Mouse (Mus musculus) ES-E14 (cell line): ENCODE measurements around the gene Cyp4x1. TPM values are rescaled to one million over a fixed set of nuclear protein-coding genes. Genes with fewer than 3 reads are reported as not detected.

Experiments used
- DNase-seq: peaks from one replicate; pipeline ENCODE4 v3.0.0-alpha.2; 2013; ENCODE audit warnings: low read depth, low spot score
- H3K27ac ChIP-seq: 2 replicates; pipeline ENCODE4 v1.5.1; 2012; ENCODE audit warnings: low read depth, mild to moderate bottlenecking, low read length, moderate library complexity, mixed read lengths; ENCODE audit not compliant: poor library complexity, insufficient read depth, severe bottlenecking
- H3K36me3 ChIP-seq: 2 replicates; pipeline ENCODE4 v1.6.1; 2012; ENCODE audit warnings: mild to moderate bottlenecking, low read length, moderate library complexity, mixed read lengths; ENCODE audit not compliant: control insufficient read depth, poor library complexity, insufficient read depth, severe bottlenecking
- H3K4me1 ChIP-seq, 2 experiments: fragments of 150-350 bp in 1 of 2; sonication (generic) in 1 of 2; 2 replicates each; pipeline ENCODE4 v1.6.1; 2012; ENCODE audit warnings: low read length in 2 of 2, mild to moderate bottlenecking in 1 of 2, mixed read lengths in 1 of 2; ENCODE audit not compliant: control insufficient read depth in 2 of 2, insufficient read depth in 2 of 2, poor library complexity in 1 of 2
- H3K4me3 ChIP-seq, 2 experiments: fragments of 150-350 bp in 1 of 2; sonication (generic) in 1 of 2; 2 replicates each; pipeline ENCODE4 v1.5.1; 2012; ENCODE audit warnings: low read length in 2 of 2, low read depth in 1 of 2, mild to moderate bottlenecking in 1 of 2, mixed read lengths in 1 of 2; ENCODE audit not compliant: insufficient read depth in 1 of 2, poor library complexity in 1 of 2, severe bottlenecking in 1 of 2
- H3K9ac ChIP-seq: 2 replicates; pipeline ENCODE4 v1.6.1; 2012; ENCODE audit warnings: low read depth, mild to moderate bottlenecking, low read length, mixed read lengths; ENCODE audit not compliant: poor library complexity, insufficient read depth, severe bottlenecking
- H3K9me3 ChIP-seq: fragments of 150-350 bp; sonication (generic); 2 replicates; pipeline ENCODE4 v1.6.1; 2012; ENCODE audit warnings: low read depth, mild to moderate bottlenecking, low read length; ENCODE audit not compliant: control insufficient read depth, insufficient read depth
- CHD2 ChIP-seq: IDR thresholded peaks from 2 replicates; pipeline ENCODE4 v1.6.1; 2014; ENCODE audit warnings: mild to moderate bottlenecking, low read depth, low read length, inconsistent platforms
- HCFC1 ChIP-seq: IDR thresholded peaks from 2 replicates; pipeline ENCODE4 v1.6.1; 2012; ENCODE audit warnings: low read length, inconsistent platforms, borderline replicate concordance; ENCODE audit not compliant: insufficient read depth
- MAFK ChIP-seq: IDR thresholded peaks from 2 replicates; pipeline ENCODE4 v1.6.1; 2014; ENCODE audit warnings: mild to moderate bottlenecking, low read depth, low read length, inconsistent platforms; ENCODE audit not compliant: insufficient read depth
- ZC3H11A ChIP-seq: IDR thresholded peaks from 2 replicates; pipeline ENCODE4 v1.6.1; 2012; ENCODE audit warnings: low read depth, mild to moderate bottlenecking, inconsistent platforms, low read length, borderline replicate concordance
- ZNF384 ChIP-seq: IDR thresholded peaks from 2 replicates; pipeline ENCODE4 v1.6.1; 2012; ENCODE audit warnings: low read depth, low read length, inconsistent platforms
- in situ Hi-C, 2 experiments: fragments of 600-800 bp; cut with MboI; formaldehyde crosslinking; loops; one replicate each; pipeline ENCODE4 v1.15.1; 2025; ENCODE audit warnings: low sequenced_read_pairs in 2 of 2, inconsistent platforms in 1 of 2; ENCODE audit not compliant: unreplicated experiment in 2 of 2
- total RNA-seq: library from RNA; depleted of rRNA; stranded (reverse); fragments of 300-350 nt; gene quantifications from 2 replicates; pipeline ENCODE4 v1.2.3, GENCODE M21; 2012

Gene Cyp4x1
- total RNA-seq, 1 experiment: 0.36 TPM

DNA sequence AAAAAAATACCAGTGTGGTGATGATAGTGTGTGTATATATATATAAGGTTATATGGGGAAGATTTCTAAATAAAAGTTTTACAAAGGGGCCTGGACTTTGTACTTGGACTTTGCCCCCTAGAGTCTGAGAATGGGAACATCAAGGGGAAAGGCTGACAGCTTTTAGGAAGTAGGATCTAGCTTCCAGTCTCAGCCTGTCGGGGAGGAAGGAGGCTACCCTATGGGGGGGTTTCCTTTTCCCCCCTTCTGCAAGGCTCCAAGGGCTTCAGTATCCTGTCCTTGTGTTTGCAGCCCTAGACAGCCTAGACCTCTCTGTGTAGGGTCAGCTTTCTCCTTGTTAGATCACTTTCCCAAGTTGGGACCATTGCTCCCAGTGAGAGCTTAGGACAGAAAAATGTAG lies 62.4 kb downstream of the Cyp4x1 start:
- in situ Hi-C loops: loop anchor here (25.0 kb wide), 1 partner anchor 866 kb away; the partner anchor contains the start of gene Dmbx1 (in 2 of the 2)
- Histone ChIP-seq H3K9ac (no peak overlapping the region), H3K4me1 (peaks cover 0 to 5% of the 10 kb centered on the region in 2 experiments; a peak in 1 of 4 replicates), H3K36me3 (no peaks in the 10 kb centered on the region), H3K9me3 (no peaks in the 10 kb centered on the region), H3K27ac (no peak overlapping the region), H3K4me3 (no peak overlapping the region)
- TF ChIP-seq ZC3H11A (no peak), ZNF384 (no peak), HCFC1 (no peak), CHD2 (no peak)
- DNase-seq: no peak

DNA sequence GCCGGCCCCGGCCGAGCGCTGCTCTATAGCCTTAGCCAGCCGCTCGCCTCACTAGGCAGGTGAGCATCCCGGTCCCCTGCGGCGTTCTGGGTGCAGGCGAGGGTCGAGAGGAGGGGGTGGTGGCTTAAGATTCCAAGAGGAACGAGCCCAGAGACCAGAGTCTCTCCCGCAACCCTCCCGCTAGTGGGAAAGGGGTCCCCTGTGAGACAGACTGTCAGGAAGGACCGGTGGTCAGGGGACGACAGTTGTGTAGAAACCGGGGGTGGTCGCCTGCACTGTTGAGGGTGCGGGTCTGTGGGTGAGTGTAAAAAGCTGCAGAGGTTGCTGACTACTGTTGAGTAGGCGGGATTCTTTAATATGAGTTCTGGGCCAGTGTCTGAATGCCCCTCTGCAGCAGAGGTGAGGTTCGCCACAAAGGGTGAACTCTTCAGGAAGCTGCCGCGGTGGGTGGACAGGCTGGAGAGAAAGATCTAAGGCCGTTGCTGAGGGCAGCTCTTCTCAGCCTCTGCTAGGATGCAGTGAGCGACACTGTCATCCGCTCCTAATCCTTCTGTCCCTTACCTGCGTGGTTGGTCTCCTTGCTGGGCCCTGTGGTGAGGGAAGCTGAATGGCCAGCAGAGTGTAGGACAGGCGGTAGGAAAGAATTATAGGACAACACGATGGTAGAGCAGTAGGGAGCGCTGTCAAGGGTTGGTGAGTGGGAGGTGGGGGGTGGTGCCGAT lies 70.4 kb downstream of the Cyp4x1 start:
- DNase-seq: no peak
- H3K4me3 ChIP-seq: peak overlapping the region; percentile 45 to 53; a peak in 3 of 4 replicates
- no peak for TF ChIP-seq ZC3H11A
- TF ChIP-seq ZNF384: no peak
- TF ChIP-seq HCFC1: no peak
- TF ChIP-seq MAFK: no peak
- TF ChIP-seq CHD2: no peak
- in situ Hi-C loops: loop anchor here (10.0 to 25.0 kb wide), 2 partner anchors 399 to 874 kb away; partner anchors contain the start of gene Dmbx1 (in 2 of the 2)
- 0 out of 2 replicates have a peak overlapping the region, but pooled peaks have one; percentile 23 for H3K9ac ChIP-seq
- H3K36me3 ChIP-seq: no peaks in the 10 kb centered on the region
- H3K4me1 ChIP-seq: peaks cover 0 to 11% of the 10 kb centered on the region in 2 experiments; a peak in 2 of 4 replicates
- no peak overlapping the region for H3K27ac ChIP-seq
- no peaks in the 10 kb centered on the region for H3K9me3 ChIP-seq

DNA sequence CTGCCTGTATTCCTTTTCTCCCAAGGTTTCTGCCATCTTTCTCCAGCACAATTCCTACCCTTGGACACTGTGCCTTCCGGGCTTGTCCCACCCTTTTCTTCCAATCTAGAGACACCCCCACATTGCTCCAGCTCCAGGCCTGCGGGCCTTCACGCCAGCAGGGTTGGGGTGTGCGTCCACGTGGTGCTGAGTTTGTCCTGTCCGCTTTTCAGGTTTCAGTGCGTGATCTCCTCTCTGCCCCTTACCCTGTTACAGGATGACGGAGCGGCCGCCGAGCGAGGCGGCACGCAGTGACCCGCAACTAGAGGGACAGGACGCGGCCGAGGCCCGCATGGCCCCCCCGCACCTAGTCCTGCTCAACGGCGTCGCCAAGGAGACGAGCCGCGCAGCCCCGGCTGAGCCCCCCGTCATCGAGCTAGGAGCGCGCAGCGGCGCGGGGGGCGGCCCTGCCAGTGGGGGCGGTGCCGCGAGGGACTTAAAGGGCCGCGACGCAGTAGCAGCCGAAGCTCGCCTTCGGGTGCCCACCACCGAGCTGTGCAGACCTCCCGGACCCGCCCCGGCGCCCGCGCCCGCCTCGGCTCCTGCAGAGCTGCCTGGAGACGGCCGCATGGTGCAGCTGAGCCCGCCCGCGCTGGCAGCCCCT lies 71.1 kb downstream of the Cyp4x1 start:
- in situ Hi-C loops: loop anchor here (10.0 to 25.0 kb wide), 2 partner anchors 398 to 874 kb away; partner anchors contain the start of gene Dmbx1 (in 2 of the 2)
- no peak for TF ChIP-seq HCFC1
- no peak for TF ChIP-seq ZC3H11A
- no peak for TF ChIP-seq CHD2
- no peak for TF ChIP-seq ZNF384
- no peak for TF ChIP-seq MAFK
- no peak overlapping the region for H3K27ac ChIP-seq

DNA sequence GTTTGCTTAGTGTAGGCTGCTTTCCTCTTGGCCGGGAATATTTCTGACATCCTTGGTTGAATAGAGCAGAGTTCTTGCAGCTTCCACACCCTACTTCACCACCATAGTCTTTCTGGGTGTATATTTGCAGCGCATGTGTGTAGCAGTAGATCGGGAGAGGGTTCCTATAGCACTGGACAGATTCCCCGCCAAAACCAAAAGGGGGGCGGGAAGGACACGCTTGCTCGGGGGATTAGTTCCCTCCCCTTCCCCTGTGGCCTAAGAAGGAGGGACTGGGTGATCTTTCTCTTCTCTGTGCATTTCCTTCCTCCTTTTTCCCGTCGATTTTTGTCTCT lies 71.6 kb downstream of the Cyp4x1 start:
- no peak for DNase-seq
- Histone ChIP-seq H3K4me1 (peaks cover 0 to 16% of the 10 kb centered on the region in 2 experiments; a peak in 2 of 4 replicates), H3K36me3 (no peaks in the 10 kb centered on the region), H3K27ac (no peak overlapping the region), H3K4me3 (peak overlapping the region; percentile 45 to 53; a peak in 2 of 4 replicates), H3K9me3 (no peaks in the 10 kb centered on the region), H3K9ac (no peak overlapping the region)
- in situ Hi-C loops: loop anchor here (10.0 to 25.0 kb wide), 2 partner anchors 398 to 875 kb away; partner anchors contain the start of gene Dmbx1 (in 2 of the 2)
- TF ChIP-seq CHD2 (no peak), HCFC1 (no peak), ZC3H11A (no peak), ZNF384 (no peak), MAFK (no peak)

More for the DNA sequence above, 71.1 kb downstream of the Cyp4x1 start:
- Histone ChIP-seq H3K4me1 (peaks cover 0 to 11% of the 10 kb centered on the region in 2 experiments; a peak in 2 of 4 replicates), H3K4me3 (peak overlapping the region; percentile 45 to 53; a peak in 3 of 4 replicates), H3K9me3 (no peaks in the 10 kb centered on the region), H3K36me3 (no peaks in the 10 kb centered on the region), H3K9ac (0 out of 2 replicates have a peak overlapping the region, but pooled peaks have one; percentile 23)
- no peak for DNase-seq
